Mouse (Mus musculus): ENCODE results near the gene Six5.
A peak's percentile ranks its signal among the peaks of the same experiment; 100 is the strongest.

Six5 gene

GRCm38 (mm10) chr7:19095751-19096110 is 1.3 kb downstream of the Six5 start:
- no peak for DNase-seq (ENCODE audit: extremely low read depth, low read depth, low spot score)

- DNase-seq (ENCODE audit: extremely low read depth, low read depth, low spot score) = no peak
Measured at GRCm38 (mm10) chr7:19096421-19096976, 2.1 kb downstream of the Six5 start.

- DNase-seq (ENCODE audit: extremely low read depth, low read depth, low spot score) = no peak
Measured at GRCm38 (mm10) chr7:19097217-19097616, 2.8 kb downstream of the Six5 start.

- DNase-seq (ENCODE audit: extremely low read depth, low read depth, low spot score) = no peak
Measured at GRCm38 (mm10) chr7:19097863-19098262, 3.5 kb downstream of the Six5 start.

- no peak for DNase-seq (ENCODE audit: extremely low read depth, low read depth, low spot score)
Measured at GRCm38 (mm10) chr7:19098811-19099210, 4.4 kb downstream of the Six5 start.

- no peak for DNase-seq (ENCODE audit: extremely low read depth, low read depth, low spot score)
Measured at GRCm38 (mm10) chr7:19100290-19100689, 5.9 kb downstream of the Six5 start.

GRCm38 (mm10) chr7:19103741-19104140 is 9.3 kb downstream of the Six5 start:
- no peak for DNase-seq (ENCODE audit: extremely low read depth, low read depth, low spot score)

GRCm38 (mm10) chr7:19104486-19104885 is 10.1 kb downstream of the Six5 start:
- no peak for DNase-seq (ENCODE audit: extremely low read depth, low read depth, low spot score)

- no peak for DNase-seq (ENCODE audit: extremely low read depth, low read depth, low spot score)
Measured at GRCm38 (mm10) chr7:19107436-19107835, 13.0 kb downstream of the Six5 start.

- no peak for DNase-seq (ENCODE audit: extremely low read depth, low read depth, low spot score)
Measured at GRCm38 (mm10) chr7:19109565-19109964, 15.2 kb downstream of the Six5 start.

GRCm38 (mm10) chr7:19118028-19118771 is 23.8 kb downstream of the Six5 start, which contains the start of gene Gm4969:
Gene Gm4969 (minus strand): TSS chr7:19118368.
- DNase-seq (ENCODE audit: extremely low read depth, low read depth, low spot score) = no peak

GRCm38 (mm10) chr7:19119083-19119482 is 24.7 kb downstream of the Six5 start:
- DNase-seq (ENCODE audit: extremely low read depth, low read depth, low spot score) = no peak

GRCm38 (mm10) chr7:19119631-19120429 is 25.4 kb downstream of the Six5 start, which contains the start of gene Fbxo46:
Gene Fbxo46 (plus strand): TSS chr7:19119859.
- peak; percentile 86 for DNase-seq (ENCODE audit: extremely low read depth, low read depth, low spot score)

- DNase-seq (ENCODE audit: extremely low read depth, low read depth, low spot score) = no peak
Measured at GRCm38 (mm10) chr7:19121686-19122085, 27.3 kb downstream of the Six5 start.

GRCm38 (mm10) chr7:19124713-19125112 is 30.3 kb downstream of the Six5 start:
- no peak for DNase-seq (ENCODE audit: extremely low read depth, low read depth, low spot score)

GRCm38 (mm10) chr7:19127744-19128143 is 33.4 kb downstream of the Six5 start:
- no peak for DNase-seq (ENCODE audit: extremely low read depth, low read depth, low spot score)

GRCm38 (mm10) chr7:19129396-19129795 is 35.0 kb downstream of the Six5 start:
- DNase-seq (ENCODE audit: extremely low read depth, low read depth, low spot score) = no peak

- no peak for DNase-seq (ENCODE audit: extremely low read depth, low read depth, low spot score)
Measured at GRCm38 (mm10) chr7:19130657-19131056, 36.3 kb downstream of the Six5 start.

- DNase-seq (ENCODE audit: extremely low read depth, low read depth, low spot score) = peak; percentile 94
Measured at GRCm38 (mm10) chr7:19131324-19131848, 37.0 kb downstream of the Six5 start.

- DNase-seq (ENCODE audit: extremely low read depth, low read depth, low spot score) = no peak
Measured at GRCm38 (mm10) chr7:19136168-19136567, 41.8 kb downstream of the Six5 start.

- no peak for DNase-seq (ENCODE audit: extremely low read depth, low read depth, low spot score)
Measured at GRCm38 (mm10) chr7:19136673-19137334, 42.4 kb downstream of the Six5 start.

Data from fat pad, adult 2 months (tissue).